Mouse (Mus musculus) neural tube, embryonic 12.5 days (tissue): ENCODE measurements around the gene Dcdc2c. TPM values are rescaled to one million over a fixed set of nuclear protein-coding genes. Genes with fewer than 3 reads are reported as not detected.
A peak's percentile ranks its signal among the peaks of the same experiment; 100 is the strongest.

ENCODE experiments used
- ATAC-seq: fragments of 200-750 bp; cut with Nextera tagmentation; 2 replicates; pipeline ENCODE4 v1.8.0; 2017; ENCODE audit warnings: low read depth, mild to moderate bottlenecking, moderate TSS enrichment, moderate library complexity; ENCODE audit not compliant: low FRiP score
- H3K27ac ChIP-seq: fragments of 300-500 bp; sonication (generic); 2 replicates; pipeline ENCODE4 v1.5.1; 2016
- H3K27me3 ChIP-seq: fragments of 300-500 bp; sonication (generic); replicated peaks from 2 replicates; pipeline ENCODE4 v1.6.1; 2016; ENCODE audit warnings: mild to moderate bottlenecking
- H3K36me3 ChIP-seq: fragments of 300-500 bp; sonication (generic); 2 replicates; pipeline ENCODE4 v1.6.1; 2016; ENCODE audit warnings: mild to moderate bottlenecking
- H3K4me1 ChIP-seq: fragments of 300-500 bp; sonication (generic); 2 replicates; pipeline ENCODE4 v1.6.1; 2016
- H3K4me2 ChIP-seq: fragments of 300-500 bp; sonication (generic); replicated peaks from 2 replicates; pipeline ENCODE4 v1.6.1; 2016; ENCODE audit warnings: mild to moderate bottlenecking
- H3K4me3 ChIP-seq: fragments of 300-500 bp; sonication (generic); 2 replicates; pipeline ENCODE4 v1.5.1; 2016
- H3K9ac ChIP-seq: fragments of 300-500 bp; sonication (generic); 2 replicates; pipeline ENCODE4 v1.6.1; 2016; ENCODE audit warnings: mild to moderate bottlenecking
- H3K9me3 ChIP-seq: fragments of 300-500 bp; sonication (generic); 2 replicates; pipeline ENCODE4 v1.6.1; 2016; ENCODE audit warnings: mild to moderate bottlenecking
- WGBS: fragments of 180-500 bp; shearing (Covaris S2); methylation state at CpG from one replicate; pipeline ENCODE4 v1.1.7; 2016; 5-methylcytosine and 5-hydroxymethylcytosine counted together
- polyA plus RNA-seq: library from polyadenylated mRNA; unstranded; fragments of >200 nt; fragmentation: Nextera tagmentation; extraction: Ambion mirVana; gene quantifications from 2 replicates; pipeline ENCODE4 v1.2.1, GENCODE M21; 2016

Dcdc2c gene
- polyA plus RNA-seq, 1 experiment from 2014 or later = not detected

DNA sequence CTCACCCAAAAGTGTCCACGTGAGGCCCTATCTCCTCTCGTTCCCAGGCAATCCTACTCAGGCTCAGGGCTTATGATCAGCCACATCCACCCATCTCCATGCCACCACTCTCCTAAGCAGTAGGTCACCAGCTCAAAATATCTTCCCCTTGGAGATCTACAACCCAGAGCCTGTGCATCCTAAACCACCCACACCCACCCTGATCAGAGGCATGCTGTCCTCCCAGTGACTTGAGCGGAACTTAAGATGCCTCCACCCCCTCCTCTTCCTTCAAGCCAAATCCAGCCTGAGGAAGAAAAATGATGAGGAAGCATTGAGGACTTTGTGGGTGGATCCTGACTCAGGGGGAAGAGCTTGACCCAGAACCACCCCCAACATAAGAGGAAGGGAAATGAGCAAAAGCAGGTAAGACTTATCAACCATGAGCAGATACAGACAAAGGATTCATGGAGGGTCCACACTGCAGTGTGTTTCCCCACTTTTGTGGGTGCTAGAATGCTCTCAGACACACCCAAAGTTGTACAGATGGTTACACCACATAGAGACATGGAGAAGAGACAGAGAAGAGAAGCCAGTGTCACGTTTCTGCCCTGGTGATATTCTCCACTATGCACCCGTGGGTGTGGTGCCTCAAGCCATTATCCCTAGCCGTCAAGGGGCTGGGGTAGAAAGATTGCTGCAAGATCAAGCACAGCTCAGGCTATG is 23.3 kb upstream of the Dcdc2c start:
- no peak for ATAC-seq
- Histone ChIP-seq H3K4me2 (no peak overlapping the region), H3K9me3 (no peaks in the 10 kb centered on the region), H3K4me3 (no peak overlapping the region), H3K27ac (no peak overlapping the region), H3K9ac (no peak overlapping the region), H3K27me3 (no peaks in the 10 kb centered on the region), H3K36me3 (no peaks in the 10 kb centered on the region), H3K4me1 (no peaks in the 10 kb centered on the region)
- 77% methylated on average over 6 of the region's 6 CpGs for WGBS

DNA sequence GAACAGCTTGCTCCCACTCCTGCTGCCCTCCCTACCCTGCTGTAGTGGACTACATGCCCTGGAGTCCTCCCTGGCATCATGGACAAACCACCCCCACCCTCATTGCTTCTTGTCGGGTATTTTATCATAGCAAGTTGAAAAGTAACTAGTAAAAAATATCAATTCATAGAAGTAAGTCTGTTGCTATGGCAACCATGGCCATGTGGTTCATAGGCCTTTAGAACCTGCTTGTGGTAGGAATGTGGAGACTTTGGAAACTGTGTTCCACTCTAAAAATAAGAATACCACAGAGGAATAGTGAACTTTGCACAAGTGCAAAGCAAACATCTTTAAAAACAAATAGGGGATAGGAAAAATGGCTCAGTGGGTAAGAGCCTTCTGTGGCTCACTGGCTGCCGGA is 20.0 kb upstream of the Dcdc2c start:
- no peak overlapping the region for H3K4me3 ChIP-seq
- no peaks in the 10 kb centered on the region for H3K9me3 ChIP-seq
- H3K27me3 ChIP-seq = no peaks in the 10 kb centered on the region
- WGBS = 92% methylated on average over 2 of the region's 2 CpGs
- no peak overlapping the region for H3K4me2 ChIP-seq
- no peak overlapping the region for H3K27ac ChIP-seq
- H3K4me1 ChIP-seq = no peaks in the 10 kb centered on the region
- no peak overlapping the region for H3K9ac ChIP-seq
- no peaks in the 10 kb centered on the region for H3K36me3 ChIP-seq
- no peak for ATAC-seq

DNA sequence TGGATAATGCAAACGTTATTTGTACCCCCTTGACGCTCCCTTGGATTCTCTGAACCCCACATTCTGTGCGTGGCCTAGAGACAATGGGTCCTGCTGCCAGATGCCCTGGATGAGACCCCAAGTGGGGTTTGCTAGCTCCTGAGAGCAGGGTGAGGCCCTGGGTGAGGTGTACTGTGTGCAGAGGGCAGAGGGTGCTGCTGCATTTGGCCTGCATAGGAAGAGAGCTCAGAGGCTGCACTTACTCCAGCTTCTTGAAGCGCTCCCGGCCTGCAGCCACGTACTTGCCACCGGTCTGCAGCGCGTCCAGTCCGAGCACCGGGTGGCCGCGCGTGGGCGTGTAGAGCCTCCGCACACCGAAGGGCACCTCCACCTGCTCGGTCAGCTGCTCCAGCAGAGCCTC is 424 bp downstream of the Dcdc2c start:
- H3K27ac ChIP-seq = no peak overlapping the region

DNA sequence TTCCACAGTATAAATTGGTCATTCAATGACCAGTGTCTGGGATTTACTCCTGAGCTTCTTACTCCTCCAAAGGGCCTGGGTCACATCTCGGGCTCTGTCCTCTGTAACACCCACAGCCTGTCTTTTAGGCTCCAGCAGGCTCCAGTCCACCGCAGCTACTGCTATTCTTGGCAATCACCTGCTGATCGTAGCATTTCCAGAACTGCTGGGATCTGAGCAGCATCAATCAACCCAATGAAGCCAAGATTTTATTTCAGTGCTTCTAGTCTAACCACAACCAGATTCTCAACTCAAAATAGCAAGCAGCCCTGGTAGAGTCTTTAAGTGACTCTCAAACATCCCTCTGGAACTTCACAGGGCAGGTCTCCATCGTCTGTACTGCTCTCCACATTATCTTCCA is 3.3 kb downstream of the Dcdc2c start:
- no peaks in the 10 kb centered on the region for H3K9me3 ChIP-seq
- H3K9ac ChIP-seq = no peak overlapping the region
- H3K4me2 ChIP-seq = no peak overlapping the region
- no peaks in the 10 kb centered on the region for H3K36me3 ChIP-seq
- H3K27ac ChIP-seq = no peak overlapping the region
- no peak overlapping the region for H3K4me3 ChIP-seq
- WGBS = 69% methylated on average over 4 of the region's 4 CpGs
- no peaks in the 10 kb centered on the region for H3K27me3 ChIP-seq
- ATAC-seq = no peak
- H3K4me1 ChIP-seq = no peaks in the 10 kb centered on the region

More for the DNA sequence above, 424 bp downstream of the Dcdc2c start:
- Histone ChIP-seq H3K4me2 (peak overlapping the region; percentile 22; the same call in 1 of the 2 replicates), H3K27me3 (no peaks in the 10 kb centered on the region), H3K9ac (no peak overlapping the region), H3K4me3 (no peak overlapping the region), H3K36me3 (no peaks in the 10 kb centered on the region), H3K4me1 (no peaks in the 10 kb centered on the region), H3K9me3 (no peaks in the 10 kb centered on the region)
- ATAC-seq = no peak
- WGBS = 69% methylated on average over 18 of the region's 18 CpGs

DNA sequence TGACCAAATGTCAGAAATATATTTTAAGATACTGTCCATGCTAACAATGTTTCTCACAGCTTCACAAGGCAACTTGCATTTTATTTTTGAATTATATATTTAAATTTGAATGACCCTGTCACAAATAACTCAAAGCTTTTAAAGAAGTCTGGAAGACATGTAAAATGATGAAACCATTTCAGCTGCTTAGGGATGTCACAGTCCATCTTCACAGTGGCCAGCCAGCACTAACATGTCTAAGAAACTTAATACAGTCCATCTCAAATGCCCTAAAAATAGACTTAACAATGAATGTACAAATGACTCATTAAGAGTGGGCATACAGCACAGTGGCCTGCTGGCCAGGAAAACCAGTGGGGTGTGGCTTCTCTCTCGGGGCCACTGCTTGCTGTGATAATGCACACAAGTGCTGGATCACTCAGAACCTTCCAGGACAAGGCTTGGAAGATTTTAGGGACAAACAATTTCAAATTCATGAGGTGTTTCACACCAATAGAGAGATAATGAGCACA is 37.9 kb downstream of the Dcdc2c start:
- H3K9me3 ChIP-seq = peaks cover 5% of the 10 kb centered on the region; the same call in 1 of the 2 replicates
- H3K4me3 ChIP-seq = no peak overlapping the region
- H3K27ac ChIP-seq = no peak overlapping the region
- H3K36me3 ChIP-seq = no peaks in the 10 kb centered on the region
- 71% methylated on average over 1 of the region's 1 CpGs for WGBS
- H3K4me1 ChIP-seq = 0 out of 2 replicates have a peak, but pooled peaks cover 3% of the 10 kb centered on the region
- no peak overlapping the region for H3K9ac ChIP-seq
- H3K27me3 ChIP-seq = no peaks in the 10 kb centered on the region
- ATAC-seq = no peak
- no peak overlapping the region for H3K4me2 ChIP-seq

DNA sequence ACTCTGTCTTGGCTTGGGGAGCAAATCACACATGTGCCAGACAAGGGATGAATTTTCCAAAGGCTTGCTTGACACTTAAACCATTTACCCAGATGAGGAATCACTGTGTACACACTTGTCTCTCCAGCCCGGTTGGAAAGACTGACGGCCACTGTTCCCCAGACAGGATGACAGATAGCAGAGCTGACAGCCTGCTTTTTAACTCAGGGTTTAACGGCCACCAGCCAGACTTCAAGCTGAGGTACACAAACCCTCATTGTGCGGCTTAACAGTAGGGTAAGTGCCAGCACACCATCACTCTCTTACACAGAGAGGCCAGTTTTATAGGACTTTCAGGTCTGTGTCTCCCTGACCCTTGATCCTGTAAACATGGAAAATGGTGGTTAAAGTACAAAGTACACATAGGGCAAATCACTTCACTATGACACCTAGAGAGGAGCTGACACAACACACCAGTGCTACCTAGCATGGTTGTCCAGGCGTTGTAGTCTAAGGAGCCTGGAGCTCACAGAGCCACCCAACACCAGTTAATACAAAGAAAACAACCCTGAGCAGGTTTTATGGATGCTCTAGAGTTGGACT is 42.4 kb downstream of the Dcdc2c start:
- WGBS = 14% methylated on average over 5 of the region's 5 CpGs

DNA sequence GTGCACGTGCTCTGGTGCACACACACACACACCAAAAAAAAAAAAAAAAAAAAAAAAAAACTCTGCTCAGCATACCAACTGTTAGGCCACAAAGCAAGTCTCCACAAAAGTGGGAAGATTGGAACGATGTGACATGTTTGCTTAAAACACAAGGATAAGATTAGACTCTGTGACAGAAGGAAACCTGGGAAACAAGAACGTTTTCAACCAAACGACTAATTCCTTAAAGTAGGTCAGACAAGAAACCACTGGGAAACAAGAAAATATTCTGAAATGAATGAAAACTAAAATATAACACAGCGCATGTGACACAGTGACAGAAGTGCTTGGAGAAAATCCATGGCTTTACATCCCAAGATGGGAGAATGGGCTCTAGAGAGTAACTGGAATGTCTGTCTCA is 57.9 kb downstream of the Dcdc2c start:
- no peak overlapping the region for H3K27ac ChIP-seq
- no peak overlapping the region for H3K9ac ChIP-seq
- no peaks in the 10 kb centered on the region for H3K27me3 ChIP-seq
- H3K36me3 ChIP-seq = no peaks in the 10 kb centered on the region
- no peak overlapping the region for H3K4me2 ChIP-seq
- H3K4me1 ChIP-seq = no peaks in the 10 kb centered on the region
- H3K4me3 ChIP-seq = no peak overlapping the region
- no peaks in the 10 kb centered on the region for H3K9me3 ChIP-seq
- no peak for ATAC-seq
- WGBS = 89% methylated on average over 5 of the region's 5 CpGs

More for the DNA sequence above, 42.4 kb downstream of the Dcdc2c start:
- H3K4me1 ChIP-seq = 0 out of 2 replicates have a peak, but pooled peaks cover 3% of the 10 kb centered on the region
- H3K27ac ChIP-seq = no peak overlapping the region
- H3K4me3 ChIP-seq = no peak overlapping the region
- H3K27me3 ChIP-seq = no peaks in the 10 kb centered on the region
- ATAC-seq = no peak
- peaks cover 5% of the 10 kb centered on the region; the same call in 1 of the 2 replicates for H3K9me3 ChIP-seq
- no peak overlapping the region for H3K9ac ChIP-seq
- H3K36me3 ChIP-seq = no peaks in the 10 kb centered on the region
- no peak overlapping the region for H3K4me2 ChIP-seq

DNA sequence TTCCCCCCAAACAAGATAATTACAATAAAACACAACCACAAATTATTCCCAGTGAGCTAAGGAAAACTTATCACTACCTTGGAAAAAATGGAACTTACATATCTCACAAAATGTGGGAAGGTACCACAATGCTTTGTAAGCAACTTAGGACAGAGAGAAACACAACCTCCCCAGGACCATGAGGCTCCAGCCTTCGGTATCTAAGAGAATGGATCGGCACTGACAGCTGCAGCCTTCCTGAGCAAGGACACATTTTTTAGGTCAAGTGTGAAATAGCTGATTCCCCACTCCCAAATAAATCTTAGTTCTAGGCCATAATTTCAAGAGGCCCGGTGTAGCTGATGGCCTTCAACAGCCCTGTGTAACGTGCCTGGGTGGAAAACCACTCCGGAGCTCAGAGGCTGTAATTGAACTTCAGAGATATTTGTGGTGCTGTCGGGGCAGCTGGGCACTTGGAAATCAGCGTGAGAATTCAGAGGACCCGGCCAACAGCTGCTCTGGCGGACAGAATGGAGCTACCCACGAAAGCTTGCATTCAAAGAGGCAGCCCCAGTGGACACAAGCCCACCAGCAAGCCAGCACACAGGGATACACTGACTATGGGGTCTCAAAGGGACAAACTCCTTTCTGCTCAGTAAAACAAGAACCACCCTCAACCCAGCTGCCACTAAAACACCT is 69.6 kb downstream of the Dcdc2c start:
- 62% methylated on average over 10 of the region's 10 CpGs for WGBS
- Histone ChIP-seq H3K4me2 (no peak overlapping the region), H3K9ac (no peak overlapping the region)

DNA sequence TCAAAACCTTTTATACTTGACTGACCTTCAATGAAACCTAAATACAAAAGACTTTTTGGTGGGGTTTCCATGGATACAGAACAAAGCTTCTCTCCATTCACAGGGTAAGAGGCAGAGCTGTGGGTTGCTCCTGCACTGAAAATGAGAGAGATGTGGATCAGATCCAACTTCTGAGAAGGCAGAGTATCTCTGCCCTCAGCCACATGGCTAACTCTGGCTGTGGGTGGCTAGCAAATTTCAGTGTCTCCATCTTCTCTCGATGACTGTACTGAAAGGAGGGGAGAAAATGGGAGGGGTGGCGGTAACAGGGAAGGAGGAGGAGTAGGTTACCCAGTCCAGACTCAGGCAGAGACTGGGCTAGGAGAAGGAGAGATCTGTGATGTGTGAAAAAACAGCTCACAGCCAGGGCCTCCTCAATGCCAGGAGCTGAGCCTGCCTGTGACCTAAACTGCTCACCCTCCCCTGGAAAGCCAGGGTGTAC is 91.2 kb downstream of the Dcdc2c start:
- Histone ChIP-seq H3K9ac (no peak overlapping the region), H3K4me2 (no peak overlapping the region), H3K4me3 (no peak overlapping the region), H3K36me3 (no peaks in the 10 kb centered on the region), H3K27me3 (no peaks in the 10 kb centered on the region), H3K4me1 (no peaks in the 10 kb centered on the region), H3K9me3 (no peaks in the 10 kb centered on the region), H3K27ac (no peak overlapping the region)
- ATAC-seq = peak; percentile 81
- 12% methylated on average over 2 of the region's 2 CpGs for WGBS

More for the DNA sequence above, 69.6 kb downstream of the Dcdc2c start:
- Histone ChIP-seq H3K4me3 (no peak overlapping the region), H3K27ac (no peak overlapping the region), H3K27me3 (no peaks in the 10 kb centered on the region), H3K9me3 (no peaks in the 10 kb centered on the region), H3K4me1 (no peaks in the 10 kb centered on the region), H3K36me3 (no peaks in the 10 kb centered on the region)
- ATAC-seq = no peak

DNA sequence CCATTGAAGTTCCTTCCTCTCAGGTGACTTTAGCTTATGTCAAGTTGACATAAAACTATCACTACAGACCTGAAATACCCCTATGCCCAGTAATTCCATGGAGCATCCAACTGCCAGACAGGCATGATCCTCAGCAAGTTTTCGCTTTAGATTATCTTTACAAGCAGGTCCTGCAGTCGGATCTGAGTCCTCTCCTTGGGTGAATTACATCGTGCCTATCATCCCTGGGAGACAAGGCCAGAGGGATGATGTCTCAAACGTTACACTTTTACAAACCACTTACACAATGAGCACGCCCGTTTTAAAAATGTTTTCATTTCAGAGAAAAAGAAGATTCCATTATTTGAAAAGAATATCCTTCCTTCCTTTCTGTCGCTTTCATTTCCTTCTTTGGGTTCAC is 91.7 kb downstream of the Dcdc2c start:
- no peaks in the 10 kb centered on the region for H3K27me3 ChIP-seq
- H3K36me3 ChIP-seq = no peaks in the 10 kb centered on the region
- H3K9me3 ChIP-seq = no peaks in the 10 kb centered on the region
- no peak overlapping the region for H3K4me2 ChIP-seq
- H3K4me1 ChIP-seq = no peaks in the 10 kb centered on the region
- no peak overlapping the region for H3K27ac ChIP-seq
- no peak overlapping the region for H3K4me3 ChIP-seq
- no peak overlapping the region for H3K9ac ChIP-seq
- peak; percentile 17; the same call in 1 of the 2 replicates for ATAC-seq
- WGBS = 24% methylated on average over 7 of the region's 7 CpGs

DNA sequence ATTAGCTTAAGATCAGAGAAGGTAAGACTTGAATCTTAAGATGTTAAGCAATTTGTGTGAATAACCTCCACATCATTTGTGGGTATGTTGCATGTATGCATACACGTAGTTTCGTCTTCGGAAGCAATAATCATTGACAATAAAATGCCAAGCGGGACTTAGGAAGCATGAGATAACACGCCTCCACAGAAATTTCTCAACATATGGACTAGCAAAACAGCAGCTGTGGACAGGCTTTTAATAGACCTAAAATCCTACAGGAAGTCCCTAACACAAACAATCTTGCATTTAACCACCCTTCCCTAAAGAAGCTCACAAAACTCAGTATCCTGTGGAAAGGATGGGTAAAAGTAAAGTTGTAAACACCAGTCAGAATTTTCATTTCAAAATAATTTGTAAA is 93.4 kb downstream of the Dcdc2c start:
- Histone ChIP-seq H3K27ac (no peak overlapping the region), H3K4me2 (no peak overlapping the region), H3K36me3 (no peaks in the 10 kb centered on the region), H3K9ac (no peak overlapping the region), H3K9me3 (no peaks in the 10 kb centered on the region), H3K4me1 (no peaks in the 10 kb centered on the region), H3K27me3 (no peaks in the 10 kb centered on the region), H3K4me3 (no peak overlapping the region)
- no peak for ATAC-seq
- 92% methylated on average over 5 of the region's 5 CpGs for WGBS

DNA sequence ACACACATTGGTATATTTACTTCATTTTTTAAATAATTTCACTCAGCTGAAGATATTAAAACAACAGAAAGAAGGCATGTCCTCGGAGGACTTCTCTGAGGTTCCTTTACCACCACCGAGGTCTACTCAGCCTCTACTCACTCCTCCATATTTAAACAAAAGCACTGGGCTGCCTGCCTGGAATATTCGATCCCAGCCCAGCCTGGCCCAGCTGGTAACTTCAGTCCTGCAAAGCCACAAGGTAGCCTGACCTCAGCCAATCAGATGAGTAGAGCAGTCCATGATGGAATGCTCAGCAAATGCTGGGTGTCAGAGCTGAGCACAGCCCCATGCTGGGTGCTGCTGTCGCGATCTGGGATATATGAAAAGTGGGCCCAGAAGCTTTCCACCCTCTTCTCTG is 115.7 kb downstream of the Dcdc2c start:
- Histone ChIP-seq H3K27me3 (no peaks in the 10 kb centered on the region), H3K9me3 (no peaks in the 10 kb centered on the region), H3K4me2 (no peak overlapping the region), H3K4me1 (0 out of 2 replicates have a peak, but pooled peaks cover 5% of the 10 kb centered on the region), H3K36me3 (no peaks in the 10 kb centered on the region), H3K27ac (no peak overlapping the region), H3K4me3 (no peak overlapping the region), H3K9ac (no peak overlapping the region)
- no peak for ATAC-seq
- 78% methylated on average over 5 of the region's 5 CpGs for WGBS
